Mouse (Mus musculus): Measurements from ENCODE around the gene Slc28a3.

- TF ChIP-seq POLR2A (IDR thresholded peaks at IDR 0.05; ENCODE audit: low read depth, low read length) (no peak), CTCF (IDR thresholded peaks at IDR 0.05; ENCODE audit: extremely low read depth, insufficient read depth, insufficient read length, insufficient replicate concordance) (no peak)
These were observed 99.4 kb downstream of the Slc28a3 start for GRCm38 (mm10) chr13:58511248-58511647.
